Mouse (Mus musculus): ENCODE data around the gene Gm21812. TPM values are rescaled to one million over a fixed set of nuclear protein-coding genes. Genes with fewer than 3 reads are reported as not detected.
"Not testable (repeated sequence)": the region's sequence is repeated elsewhere in the genome, so short reads cannot be mapped to it uniquely, and the experiment has no call there.

The Gm21812 gene
- total RNA-seq (2021) = not detected

GRCm38 (mm10) chrY:9347084-9347483 is at the start of gene Gm21812:
TSS of gene Gm21812 (minus strand) at chrY:9347184.
- DNase-seq = not testable (repeated sequence)

Other genes with a start within 250 kb of the Gm21812 start
- not detected for gene Gm21292, start 213.3 kb downstream of the Gm21812 start, total RNA-seq (2021)
- not detected for gene Gm21721, start 145.0 kb downstream of the Gm21812 start, total RNA-seq (2021)
- gene Gm21874, start 69.0 kb upstream of the Gm21812 start, total RNA-seq (2021) = not detected